Comparison of ENCODE assay signal across 12 mouse cellular contexts in genomic region chr6:100421706-100422578, GRCm38 (mm10).
DNase-seq lines count a peak whose midpoint lies in the region; ATAC-seq and TF ChIP-seq lines count a peak whose summit lies in the region.
"Had no signal": no experiment of that assay in that cellular context is flagged by ENCODE, and none has a peak within 500 bp of the region (broad histone marks: within the 10 kb centered on the region; RNA-seq: fewer than 3 reads in every experiment).

No protein-coding gene starts in this region.

- H3K27me3 ChIP-seq in hindbrain, embryonic 10.5 days (ENCODE audit: insufficient read depth, poor library complexity, severe bottlenecking): peaks cover 98% of the 10 kb centered on the region
- 0 out of 2 replicates have a peak, but pooled peaks cover 4% of the 10 kb centered on the region for H3K27me3 ChIP-seq in hindbrain, postnatal 0 days (ENCODE audit: insufficient read depth, low read length)
- peaks cover 5% of the 10 kb centered on the region; the same call in 1 of the 2 replicates for H3K27me3 ChIP-seq in embryonic facial prominence, embryonic 13.5 days
- peaks cover 9% of the 10 kb centered on the region; the same call in 1 of the 2 replicates for H3K27me3 ChIP-seq in limb, embryonic 12.5 days

- 3% methylated on average over 24 of the region's 24 CpGs for WGBS in hindbrain, embryonic 10.5 days
- 13% methylated on average over 24 of the region's 24 CpGs for WGBS in hindbrain, postnatal 0 days
- 10% methylated on average over 24 of the region's 24 CpGs for WGBS in embryonic facial prominence, embryonic 13.5 days
- 5% methylated on average over 24 of the region's 24 CpGs for WGBS in limb, embryonic 12.5 days

- no peak for TF ChIP-seq CTCF in hindbrain, postnatal 0 days (IDR thresholded peaks at IDR 0.05; ENCODE audit: low read depth)

- ATAC-seq in hindbrain, postnatal 0 days: no peak
- peak; percentile 43; the same call in 1 of the 2 replicates for ATAC-seq in embryonic facial prominence, embryonic 13.5 days (ENCODE audit: insufficient number of reproducible peaks, insufficient read depth, low FRiP score, low TSS enrichment, low read depth)
- peak; percentile 66 for ATAC-seq in limb, embryonic 12.5 days (ENCODE audit: insufficient number of reproducible peaks, insufficient read depth, low FRiP score, low TSS enrichment, low read depth)
- ATAC-seq in CD4-positive, CD25-positive, alpha-beta regulatory T cell, adult 4 months: no peak
- ATAC-seq: lung, postnatal 0 days had no signal

- no peaks in the 10 kb centered on the region for H3K36me3 ChIP-seq in hindbrain, embryonic 10.5 days
- no peaks in the 10 kb centered on the region for H3K36me3 ChIP-seq in hindbrain, postnatal 0 days (ENCODE audit: insufficient read depth, low read length)
- no peaks in the 10 kb centered on the region for H3K36me3 ChIP-seq in embryonic facial prominence, embryonic 13.5 days
- H3K36me3 ChIP-seq in limb, embryonic 12.5 days: no peaks in the 10 kb centered on the region

- no peaks in the 10 kb centered on the region for H3K9me3 ChIP-seq in hindbrain, embryonic 10.5 days
- H3K9me3 ChIP-seq in hindbrain, postnatal 0 days (ENCODE audit: low read length): no peaks in the 10 kb centered on the region
- H3K9me3 ChIP-seq in embryonic facial prominence, embryonic 13.5 days: no peaks in the 10 kb centered on the region
- H3K9me3 ChIP-seq in limb, embryonic 12.5 days: no peaks in the 10 kb centered on the region

- peak overlapping the region; percentile 33 for H3K4me3 ChIP-seq in hindbrain, embryonic 10.5 days
- no peak overlapping the region for H3K4me3 ChIP-seq in hindbrain, postnatal 0 days (ENCODE audit: low read length)
- H3K4me3 ChIP-seq in embryonic facial prominence, embryonic 13.5 days: no peak overlapping the region
- no peak overlapping the region for H3K4me3 ChIP-seq in limb, embryonic 12.5 days (replicated peaks)
- H3K4me3 ChIP-seq: left cerebral cortex, adult 2 months had no signal

- no peak overlapping the region for H3K9ac ChIP-seq in hindbrain, postnatal 0 days (replicated peaks; ENCODE audit: low read length)
- H3K9ac ChIP-seq in embryonic facial prominence, embryonic 13.5 days: no peak overlapping the region
- 0 out of 2 replicates have a peak overlapping the region, but pooled peaks have one; percentile 12 for H3K9ac ChIP-seq in limb, embryonic 12.5 days (replicated peaks)

- H3K4me1 ChIP-seq in hindbrain, embryonic 10.5 days (replicated peaks): peaks cover 32% of the 10 kb centered on the region
- H3K4me1 ChIP-seq in hindbrain, postnatal 0 days (ENCODE audit: insufficient read depth, low read length): peaks cover 4% of the 10 kb centered on the region; the same call in 1 of the 2 replicates
- H3K4me1 ChIP-seq in embryonic facial prominence, embryonic 13.5 days: peaks cover 22% of the 10 kb centered on the region
- peaks cover 44% of the 10 kb centered on the region for H3K4me1 ChIP-seq in limb, embryonic 12.5 days (replicated peaks)

- DNase-seq in hindbrain, embryonic 10.5 days (ENCODE audit: low spot score): peak; percentile 66
- DNase-seq in hindbrain, postnatal 0 days (ENCODE audit: low spot score): no peak
- peak; percentile 38 for DNase-seq in retina, embryonic 14.5 days (ENCODE audit: low spot score)
- no peak for DNase-seq in left cerebral cortex, adult 18-20 months (ENCODE audit: low spot score in 2 of 2)
- DNase-seq in kidney, postnatal 25 days: no peak
- DNase-seq: adrenal gland, adult 8-10 months; cerebellum, adult 9-11 months had no signal

- H3K27ac ChIP-seq in hindbrain, embryonic 10.5 days: peak overlapping the region; percentile 66
- no peak overlapping the region for H3K27ac ChIP-seq in hindbrain, postnatal 0 days
- H3K27ac ChIP-seq in embryonic facial prominence, embryonic 13.5 days: peak overlapping the region; percentile 55
- H3K27ac ChIP-seq in limb, embryonic 12.5 days: peak overlapping the region; percentile 83
- H3K27ac ChIP-seq: left cerebral cortex, adult 2 months had no signal

- H3K4me2 ChIP-seq in hindbrain, postnatal 0 days (ENCODE audit: low read depth, low read length): no peak overlapping the region
- H3K4me2 ChIP-seq in embryonic facial prominence, embryonic 13.5 days: peak overlapping the region; percentile 12; the same call in 1 of the 2 replicates
- H3K4me2 ChIP-seq in limb, embryonic 12.5 days: peak overlapping the region; percentile 37

Comparison
In these comparisons a context has a peak if more than half of its experiments do, and no peak if none do; other contexts are left out.
1. DNase-seq: peak in hindbrain, embryonic 10.5 days (single experiment) and retina, embryonic 14.5 days (single experiment); none in hindbrain, postnatal 0 days (single experiment), left cerebral cortex, adult 18-20 months (0 of 2) and kidney, postnatal 25 days (0 of 2).
2. ATAC-seq: peak in embryonic facial prominence, embryonic 13.5 days (single experiment) and limb, embryonic 12.5 days (single experiment); none in hindbrain, postnatal 0 days (single experiment) and CD4-positive, CD25-positive, alpha-beta regulatory T cell, adult 4 months (single experiment).